Mouse (Mus musculus) MEL (cell line): ENCODE data around the gene Dab2.

Source experiments
- CTCF ChIP-seq, 3 experiments: IDR thresholded peaks in 2 of 3; conservative IDR thresholded peaks in 1 of 3; 2 replicates each; pipeline ENCODE4 v1.5.1; 2011 to 2012; ENCODE audit warnings: low read length in 3 of 3, low read depth in 2 of 3, mild to moderate bottlenecking in 2 of 3, improper control_type of control experiment in 1 of 3, inconsistent platforms in 1 of 3, mixed read lengths in 1 of 3, moderate library complexity in 1 of 3; ENCODE audit not compliant: control insufficient read depth in 1 of 3, insufficient read depth in 1 of 3, poor library complexity in 1 of 3, severe bottlenecking in 1 of 3
- ETS1 ChIP-seq: IDR thresholded peaks from 2 replicates; pipeline ENCODE4 v1.6.1; 2012; ENCODE audit warnings: low read depth, mild to moderate bottlenecking, inconsistent platforms, low read length, improper control_type of control experiment, moderate library complexity
- MAFK ChIP-seq: IDR thresholded peaks from 2 replicates; pipeline ENCODE4 v1.6.1; 2011; ENCODE audit warnings: low read depth, mild to moderate bottlenecking, low read length, improper control_type of control experiment, borderline replicate concordance
- NELFE ChIP-seq: IDR thresholded peaks from 2 replicates; pipeline ENCODE4 v1.6.1; 2011; ENCODE audit warnings: low read depth, low read length, improper control_type of control experiment
- POLR2A ChIP-seq, 2 experiments: IDR thresholded peaks; 2 replicates each; pipeline ENCODE4 v1.6.1; 2011 to 2012; ENCODE audit warnings: low read length in 2 of 2, mild to moderate bottlenecking in 2 of 2, control low read depth in 1 of 2, improper control_type of control experiment in 1 of 2, low read depth in 1 of 2, moderate library complexity in 1 of 2; ENCODE audit not compliant: control insufficient read depth in 1 of 2, insufficient read depth in 1 of 2, poor library complexity in 1 of 2
- SIN3A ChIP-seq: IDR thresholded peaks from 2 replicates; pipeline ENCODE4 v1.6.1; 2012; ENCODE audit warnings: low read length, improper control_type of control experiment, inconsistent platforms
- TBP ChIP-seq: IDR thresholded peaks from 2 replicates; pipeline ENCODE4 v1.8.0; 2011; ENCODE audit warnings: low read depth, low read length, improper control_type of control experiment
- USF1 ChIP-seq: IDR thresholded peaks from 2 replicates; pipeline ENCODE4 v1.6.1; 2014; ENCODE audit warnings: low read depth, mild to moderate bottlenecking, inconsistent platforms, low read length, improper control_type of control experiment, moderate library complexity
- ZNF384 ChIP-seq: IDR thresholded peaks from 2 replicates; pipeline ENCODE4 v1.6.1; 2012; ENCODE audit warnings: low read depth, mild to moderate bottlenecking, inconsistent platforms, low read length, improper control_type of control experiment

DNA sequence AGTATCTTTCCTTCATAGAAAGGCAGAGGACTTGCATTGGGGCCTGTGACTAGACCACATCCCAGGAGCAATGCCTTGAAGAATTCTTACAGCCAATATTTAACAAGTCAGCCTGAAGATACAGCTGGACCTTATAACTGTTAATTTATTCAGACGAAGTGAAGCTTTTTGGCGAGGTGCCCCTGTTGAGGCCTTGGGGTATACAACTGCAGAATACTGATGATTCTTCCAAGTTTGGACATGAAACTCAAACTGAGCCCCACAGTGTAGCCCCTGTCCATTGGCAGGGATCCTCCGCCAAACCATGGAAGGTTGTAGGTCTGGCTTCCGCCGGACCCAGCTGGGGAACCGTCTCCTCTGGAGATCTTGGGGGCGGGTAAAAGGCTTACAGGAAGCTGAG, 132.8 kb downstream of the Dab2 start:
- TF ChIP-seq ZNF384 (no peak), SIN3A (no peak), CTCF (IDR thresholded peaks at IDR 0.05 in 2 of 3, conservative IDR thresholded peaks at IDR 0.05 in 1 of 3; ENCODE audit: control insufficient read depth in 1 of 3, insufficient read depth in 1 of 3, low read depth in 2 of 3, low read length in 3 of 3, poor library complexity in 1 of 3, severe bottlenecking in 1 of 3) (no peak), POLR2A (IDR thresholded peaks at IDR 0.05; ENCODE audit: control insufficient read depth in 1 of 2, insufficient read depth in 1 of 2, low read depth in 1 of 2, low read length in 2 of 2, poor library complexity in 1 of 2) (no peak), USF1 (no peak), NELFE (no peak), TBP (no peak), MAFK (no peak), ETS1 (no peak)
